Mouse (Mus musculus) midbrain, embryonic 15.5 days (tissue): Measurements from ENCODE around the gene B4galt1. TPM values are rescaled to one million over a fixed set of nuclear protein-coding genes. Genes with fewer than 3 reads are reported as not detected.

Experiments used
- ATAC-seq: fragments of 200-750 bp; cut with Nextera tagmentation; replicated peaks from 2 replicates; pipeline ENCODE4 v1.8.0; 2017; ENCODE audit warnings: moderate TSS enrichment
- H3K27ac ChIP-seq: fragments of 300-500 bp; sonication (generic); 2 replicates; pipeline ENCODE4 v1.5.1; 2015; ENCODE audit warnings: mild to moderate bottlenecking, inconsistent platforms
- H3K27me3 ChIP-seq: fragments of 300-500 bp; sonication (generic); replicated peaks from 2 replicates; pipeline ENCODE4 v1.6.1; 2015; ENCODE audit warnings: inconsistent platforms
- H3K36me3 ChIP-seq: fragments of 300-500 bp; sonication (generic); replicated peaks from 2 replicates; pipeline ENCODE4 v1.6.1; 2015; ENCODE audit warnings: inconsistent platforms
- H3K4me1 ChIP-seq: fragments of 300-500 bp; sonication (generic); 2 replicates; pipeline ENCODE4 v1.6.1; 2015; ENCODE audit warnings: inconsistent platforms
- H3K4me2 ChIP-seq: fragments of 300-500 bp; sonication (generic); 2 replicates; pipeline ENCODE4 v1.6.1; 2015; ENCODE audit warnings: inconsistent platforms, mild to moderate bottlenecking, moderate library complexity
- H3K4me3 ChIP-seq: fragments of 300-500 bp; sonication (generic); 2 replicates; pipeline ENCODE4 v1.5.1; 2015; ENCODE audit warnings: mild to moderate bottlenecking, inconsistent platforms
- H3K9ac ChIP-seq: fragments of 300-500 bp; sonication (generic); 2 replicates; pipeline ENCODE4 v1.6.1; 2015; ENCODE audit warnings: mild to moderate bottlenecking, inconsistent platforms
- H3K9me3 ChIP-seq: fragments of 300-500 bp; sonication (generic); 2 replicates; pipeline ENCODE4 v1.6.1; 2016; ENCODE audit warnings: inconsistent platforms
- WGBS: fragments of 180-500 bp; shearing (Covaris S2); methylation state at CpG from one replicate; pipeline ENCODE4 v1.1.7; 2015; ENCODE audit warnings: mixed read lengths; 5-methylcytosine and 5-hydroxymethylcytosine counted together
- polyA plus RNA-seq: library from polyadenylated mRNA; unstranded; fragments of >200 nt; fragmentation: Nextera tagmentation; extraction: Ambion mirVana; gene quantifications from 2 replicates; pipeline ENCODE4 v1.2.1, GENCODE M21; 2015

B4galt1 gene
- polyA plus RNA-seq, 1 experiment from 2014 or later: 7.8 TPM

- no peaks in the 10 kb centered on the region for H3K9me3 ChIP-seq
- ATAC-seq: no peak
- WGBS: 95% methylated on average over 9 of the region's 9 CpGs
- H3K4me2 ChIP-seq: no peak overlapping the region
- H3K9ac ChIP-seq: no peak overlapping the region
- no peaks in the 10 kb centered on the region for H3K4me1 ChIP-seq
- no peak overlapping the region for H3K4me3 ChIP-seq
- H3K27me3 ChIP-seq: no peaks in the 10 kb centered on the region
- H3K36me3 ChIP-seq: no peaks in the 10 kb centered on the region
- H3K27ac ChIP-seq: no peak overlapping the region
Observed at GRCm38 (mm10) chr4:40833381-40834231, 20.2 kb downstream of the B4galt1 start.

GRCm38 (mm10) chr4:40830530-40830929, 23.3 kb downstream of the B4galt1 start:
- no peaks in the 10 kb centered on the region for H3K36me3 ChIP-seq
- no peaks in the 10 kb centered on the region for H3K27me3 ChIP-seq
- 76% methylated on average over 5 of the region's 5 CpGs for WGBS
- H3K4me3 ChIP-seq: no peak overlapping the region
- H3K9me3 ChIP-seq: no peaks in the 10 kb centered on the region
- H3K27ac ChIP-seq: no peak overlapping the region
- no peaks in the 10 kb centered on the region for H3K4me1 ChIP-seq
- no peak overlapping the region for H3K4me2 ChIP-seq
- H3K9ac ChIP-seq: no peak overlapping the region
- no peak for ATAC-seq

- Histone ChIP-seq H3K27me3 (no peaks in the 10 kb centered on the region), H3K9me3 (no peaks in the 10 kb centered on the region), H3K4me2 (no peak overlapping the region), H3K9ac (no peak overlapping the region), H3K36me3 (no peaks in the 10 kb centered on the region), H3K27ac (no peak overlapping the region), H3K4me1 (no peaks in the 10 kb centered on the region), H3K4me3 (no peak overlapping the region)
- ATAC-seq: no peak
- 80% methylated on average over 13 of the region's 13 CpGs for WGBS
Observed at GRCm38 (mm10) chr4:40829654-40830400, 24.0 kb downstream of the B4galt1 start.

- no peaks in the 10 kb centered on the region for H3K4me1 ChIP-seq
- 82% methylated on average over 7 of the region's 7 CpGs for WGBS
- H3K27ac ChIP-seq: no peak overlapping the region
- no peak overlapping the region for H3K4me2 ChIP-seq
- H3K36me3 ChIP-seq: no peaks in the 10 kb centered on the region
- no peak for ATAC-seq
- H3K27me3 ChIP-seq: no peaks in the 10 kb centered on the region
- H3K9ac ChIP-seq: no peak overlapping the region
- H3K9me3 ChIP-seq: no peaks in the 10 kb centered on the region
- no peak overlapping the region for H3K4me3 ChIP-seq
Observed at GRCm38 (mm10) chr4:40828910-40829309, 24.9 kb downstream of the B4galt1 start.

- Histone ChIP-seq H3K4me2 (no peak overlapping the region), H3K9me3 (no peaks in the 10 kb centered on the region), H3K4me1 (no peaks in the 10 kb centered on the region), H3K4me3 (no peak overlapping the region), H3K9ac (no peak overlapping the region), H3K27me3 (no peaks in the 10 kb centered on the region), H3K27ac (no peak overlapping the region), H3K36me3 (no peaks in the 10 kb centered on the region)
- no peak for ATAC-seq
- 93% methylated on average over 9 of the region's 9 CpGs for WGBS
Observed at GRCm38 (mm10) chr4:40827926-40828325, 25.9 kb downstream of the B4galt1 start.

- ATAC-seq: no peak
- Histone ChIP-seq H3K9ac (no peak overlapping the region), H3K9me3 (no peaks in the 10 kb centered on the region), H3K4me1 (no peaks in the 10 kb centered on the region), H3K36me3 (no peaks in the 10 kb centered on the region), H3K4me2 (no peak overlapping the region), H3K27ac (no peak overlapping the region), H3K27me3 (no peaks in the 10 kb centered on the region), H3K4me3 (no peak overlapping the region)
- WGBS: 94% methylated on average over 2 of the region's 2 CpGs
Observed at GRCm38 (mm10) chr4:40826810-40827209, 27.0 kb downstream of the B4galt1 start.

GRCm38 (mm10) chr4:40825981-40826380, 27.8 kb downstream of the B4galt1 start:
- no peaks in the 10 kb centered on the region for H3K36me3 ChIP-seq
- WGBS: 98% methylated on average over 2 of the region's 2 CpGs
- no peaks in the 10 kb centered on the region for H3K9me3 ChIP-seq
- no peaks in the 10 kb centered on the region for H3K27me3 ChIP-seq
- H3K4me2 ChIP-seq: no peak overlapping the region
- H3K4me3 ChIP-seq: no peak overlapping the region
- ATAC-seq: no peak
- no peak overlapping the region for H3K9ac ChIP-seq
- H3K27ac ChIP-seq: no peak overlapping the region
- no peaks in the 10 kb centered on the region for H3K4me1 ChIP-seq

GRCm38 (mm10) chr4:40825146-40825545, 28.7 kb downstream of the B4galt1 start:
- Histone ChIP-seq H3K27ac (no peak overlapping the region), H3K9ac (no peak overlapping the region), H3K36me3 (no peaks in the 10 kb centered on the region), H3K4me2 (no peak overlapping the region), H3K27me3 (no peaks in the 10 kb centered on the region), H3K9me3 (no peaks in the 10 kb centered on the region), H3K4me3 (no peak overlapping the region), H3K4me1 (no peaks in the 10 kb centered on the region)
- ATAC-seq: no peak
- whole genome bisulfite sequencing: 89% methylated on average over 5 of the region's 5 CpGs

- no peaks in the 10 kb centered on the region for H3K27me3 ChIP-seq
- H3K9ac ChIP-seq: no peak overlapping the region
- no peaks in the 10 kb centered on the region for H3K4me1 ChIP-seq
- no peak overlapping the region for H3K4me3 ChIP-seq
- WGBS: 93% methylated on average over 7 of the region's 7 CpGs
- no peak overlapping the region for H3K4me2 ChIP-seq
- no peak overlapping the region for H3K27ac ChIP-seq
- H3K9me3 ChIP-seq: no peaks in the 10 kb centered on the region
- ATAC-seq: no peak
- H3K36me3 ChIP-seq: no peaks in the 10 kb centered on the region
Observed at GRCm38 (mm10) chr4:40824505-40824904, 29.3 kb downstream of the B4galt1 start.

GRCm38 (mm10) chr4:40823664-40824063, 30.1 kb downstream of the B4galt1 start:
- no peaks in the 10 kb centered on the region for H3K27me3 ChIP-seq
- H3K4me1 ChIP-seq: no peaks in the 10 kb centered on the region
- no peak for ATAC-seq
- no peak overlapping the region for H3K4me2 ChIP-seq
- H3K9ac ChIP-seq: no peak overlapping the region
- H3K4me3 ChIP-seq: no peak overlapping the region
- WGBS: 82% methylated on average over 8 of the region's 8 CpGs
- H3K27ac ChIP-seq: no peak overlapping the region
- H3K36me3 ChIP-seq: no peaks in the 10 kb centered on the region
- H3K9me3 ChIP-seq: no peaks in the 10 kb centered on the region

GRCm38 (mm10) chr4:40823151-40823550, 30.7 kb downstream of the B4galt1 start:
- Histone ChIP-seq H3K27me3 (no peaks in the 10 kb centered on the region), H3K9me3 (no peaks in the 10 kb centered on the region), H3K4me1 (no peaks in the 10 kb centered on the region), H3K9ac (no peak overlapping the region), H3K27ac (no peak overlapping the region), H3K4me2 (no peak overlapping the region), H3K36me3 (no peaks in the 10 kb centered on the region), H3K4me3 (no peak overlapping the region)
- ATAC-seq: no peak
- WGBS: 91% methylated on average over 14 of the region's 14 CpGs

GRCm38 (mm10) chr4:40821303-40822023, 32.3 kb downstream of the B4galt1 start:
- Histone ChIP-seq H3K4me2 (no peak overlapping the region), H3K27ac (no peak overlapping the region), H3K36me3 (no peaks in the 10 kb centered on the region), H3K9ac (no peak overlapping the region), H3K9me3 (no peaks in the 10 kb centered on the region), H3K4me1 (no peaks in the 10 kb centered on the region), H3K27me3 (no peaks in the 10 kb centered on the region), H3K4me3 (no peak overlapping the region)
- no peak for ATAC-seq
- WGBS: 88% methylated on average over 8 of the region's 8 CpGs
